Mouse (Mus musculus) intestine, embryonic 15.5 days (tissue): ENCODE data around the gene Spats2. TPM values are rescaled to one million over a fixed set of nuclear protein-coding genes. Genes with fewer than 3 reads are reported as not detected.
A peak's percentile ranks its signal among the peaks of the same experiment; 100 is the strongest.

Experiments used
- ATAC-seq: fragments of 200-750 bp; cut with Nextera tagmentation; 2 replicates; pipeline ENCODE4 v1.8.0; 2017; ENCODE audit warnings: moderate TSS enrichment, moderate library complexity
- H3K27ac ChIP-seq: fragments of 300-500 bp; sonication (generic); 2 replicates; pipeline ENCODE4 v1.5.1; 2015; ENCODE audit warnings: mild to moderate bottlenecking, inconsistent platforms
- H3K27me3 ChIP-seq: fragments of 300-500 bp; sonication (generic); replicated peaks from 2 replicates; pipeline ENCODE4 v1.6.1; 2015; ENCODE audit warnings: inconsistent platforms
- H3K36me3 ChIP-seq: fragments of 300-500 bp; sonication (generic); 2 replicates; pipeline ENCODE4 v1.6.1; 2015; ENCODE audit warnings: inconsistent platforms
- H3K4me1 ChIP-seq: fragments of 300-500 bp; sonication (generic); replicated peaks from 2 replicates; pipeline ENCODE4 v1.6.1; 2015; ENCODE audit warnings: inconsistent platforms
- H3K4me2 ChIP-seq: fragments of 300-500 bp; sonication (generic); replicated peaks from 2 replicates; pipeline ENCODE4 v1.6.1; 2015; ENCODE audit warnings: mild to moderate bottlenecking, inconsistent platforms
- H3K4me3 ChIP-seq: fragments of 300-500 bp; sonication (generic); replicated peaks from 2 replicates; pipeline ENCODE4 v1.5.1; 2015; ENCODE audit warnings: inconsistent platforms
- H3K9ac ChIP-seq: fragments of 300-500 bp; sonication (generic); 2 replicates; pipeline ENCODE4 v1.6.1; 2015; ENCODE audit warnings: inconsistent platforms
- H3K9me3 ChIP-seq: fragments of 300-500 bp; sonication (generic); 2 replicates; pipeline ENCODE4 v1.6.1; 2016; ENCODE audit warnings: inconsistent platforms
- WGBS: fragments of 180-500 bp; shearing (Covaris S2); methylation state at CpG from one replicate; pipeline ENCODE4 v1.1.7; 2015; 5-methylcytosine and 5-hydroxymethylcytosine counted together
- polyA plus RNA-seq: library from polyadenylated mRNA; unstranded; fragments of >200 nt; fragmentation: Nextera tagmentation; extraction: Ambion mirVana; gene quantifications from 2 replicates; pipeline ENCODE4 v1.2.1, GENCODE M21; 2015

The Spats2 gene
- polyA plus RNA-seq, 1 experiment from 2014 or later = 34.7 TPM

GRCm38 (mm10) chr15:99105238-99105637 is 20.5 kb upstream of the Spats2 start:
- no peak overlapping the region for H3K4me3 ChIP-seq
- H3K4me2 ChIP-seq = no peak overlapping the region

DNA sequence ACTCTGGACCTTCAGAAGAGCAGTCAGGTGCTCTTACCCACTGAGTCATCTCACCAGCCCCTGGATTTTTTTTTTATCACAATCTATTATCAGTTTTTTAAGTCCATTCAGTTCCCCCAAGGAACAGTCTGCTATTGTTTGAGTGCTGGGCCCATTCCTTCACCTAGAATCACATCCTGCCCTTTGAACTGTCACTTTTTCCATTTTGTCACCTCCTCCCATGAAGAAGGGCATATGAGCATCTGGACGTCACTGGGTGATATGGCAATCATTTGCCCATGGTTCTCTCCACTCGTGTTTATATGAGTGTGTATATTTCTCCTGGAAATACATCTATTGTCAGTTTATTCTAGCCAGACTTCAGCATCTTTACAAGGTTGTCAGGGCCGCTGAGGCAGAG is 17.9 kb upstream of the Spats2 start:
- H3K27me3 ChIP-seq = no peaks in the 10 kb centered on the region
- H3K4me1 ChIP-seq = no peaks in the 10 kb centered on the region
- H3K9ac ChIP-seq = no peak overlapping the region
- no peak for ATAC-seq
- WGBS = 73% methylated on average over 3 of the region's 3 CpGs
- no peaks in the 10 kb centered on the region for H3K36me3 ChIP-seq
- no peaks in the 10 kb centered on the region for H3K9me3 ChIP-seq
- no peak overlapping the region for H3K4me3 ChIP-seq
- H3K27ac ChIP-seq = no peak overlapping the region
- no peak overlapping the region for H3K4me2 ChIP-seq

More at GRCm38 (mm10) chr15:99105238-99105637, 20.5 kb upstream of the Spats2 start:
- H3K36me3 ChIP-seq = no peaks in the 10 kb centered on the region
- H3K4me1 ChIP-seq = no peaks in the 10 kb centered on the region
- H3K9ac ChIP-seq = no peak overlapping the region
- no peak for ATAC-seq
- 60% methylated on average over 7 of the region's 7 CpGs for WGBS
- H3K9me3 ChIP-seq = no peaks in the 10 kb centered on the region
- H3K27me3 ChIP-seq = no peaks in the 10 kb centered on the region
- no peak overlapping the region for H3K27ac ChIP-seq

- Histone ChIP-seq H3K4me3 (no peak overlapping the region), H3K4me1 (no peaks in the 10 kb centered on the region), H3K9me3 (no peaks in the 10 kb centered on the region), H3K27ac (no peak overlapping the region), H3K9ac (no peak overlapping the region), H3K36me3 (no peaks in the 10 kb centered on the region), H3K27me3 (no peaks in the 10 kb centered on the region), H3K4me2 (no peak overlapping the region)
- 87% methylated on average over 3 of the region's 3 CpGs for WGBS
- ATAC-seq = no peak
Measured at GRCm38 (mm10) chr15:99111139-99111538, 14.6 kb upstream of the Spats2 start.

- Histone ChIP-seq H3K4me3 (no peak overlapping the region), H3K36me3 (no peaks in the 10 kb centered on the region), H3K4me1 (no peaks in the 10 kb centered on the region), H3K27me3 (no peaks in the 10 kb centered on the region), H3K9me3 (no peaks in the 10 kb centered on the region), H3K9ac (no peak overlapping the region), H3K4me2 (no peak overlapping the region), H3K27ac (no peak overlapping the region)
- 41% methylated on average over 4 of the region's 4 CpGs for WGBS
- ATAC-seq = no peak
Measured at GRCm38 (mm10) chr15:99111809-99112208, 13.9 kb upstream of the Spats2 start.

DNA sequence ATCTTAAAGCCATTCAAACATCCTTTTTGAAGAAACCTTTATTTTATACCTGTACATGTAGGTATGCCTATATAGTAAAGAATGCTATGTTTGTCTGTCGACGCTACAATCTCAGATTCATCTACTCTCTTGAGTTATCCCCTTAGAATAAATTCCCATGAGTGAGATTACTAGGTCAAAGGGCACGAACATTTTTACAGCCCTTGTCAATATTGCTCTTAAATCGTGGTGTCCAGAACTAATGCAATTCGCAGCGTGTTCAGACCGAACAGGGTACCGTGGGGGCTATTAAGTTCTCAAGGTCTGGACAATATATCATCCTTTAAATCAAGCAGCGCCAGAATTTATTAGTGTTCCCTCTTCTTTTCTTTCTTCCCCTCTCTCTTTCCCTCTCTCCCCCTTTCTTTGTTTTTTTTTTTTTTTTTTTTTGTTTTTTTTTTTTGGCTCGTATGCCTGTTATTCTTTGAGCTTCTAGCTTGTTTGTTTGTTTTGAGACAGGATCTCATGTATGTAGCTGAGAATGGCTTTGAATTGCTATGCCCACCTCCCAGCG is 12.8 kb upstream of the Spats2 start:
- peak overlapping the region; percentile 33 for H3K4me2 ChIP-seq
- no peaks in the 10 kb centered on the region for H3K27me3 ChIP-seq
- H3K4me3 ChIP-seq = no peak overlapping the region; the same call in 1 of the 2 replicates
- H3K9ac ChIP-seq = no peak overlapping the region
- WGBS = 35% methylated on average over 11 of the region's 11 CpGs
- no peaks in the 10 kb centered on the region for H3K36me3 ChIP-seq
- no peak for ATAC-seq
- H3K9me3 ChIP-seq = no peaks in the 10 kb centered on the region
- no peak overlapping the region for H3K27ac ChIP-seq
- no peaks in the 10 kb centered on the region for H3K4me1 ChIP-seq

- Histone ChIP-seq H3K4me3 (no peak overlapping the region; the same call in 1 of the 2 replicates), H3K27ac (no peak overlapping the region), H3K4me1 (no peaks in the 10 kb centered on the region), H3K4me2 (peak overlapping the region; percentile 33), H3K27me3 (no peaks in the 10 kb centered on the region), H3K36me3 (no peaks in the 10 kb centered on the region), H3K9me3 (no peaks in the 10 kb centered on the region), H3K9ac (no peak overlapping the region)
- WGBS = 11% methylated on average over 9 of the region's 9 CpGs
- ATAC-seq = peak; percentile 57
Measured at GRCm38 (mm10) chr15:99113396-99113975, 12.2 kb upstream of the Spats2 start.

DNA sequence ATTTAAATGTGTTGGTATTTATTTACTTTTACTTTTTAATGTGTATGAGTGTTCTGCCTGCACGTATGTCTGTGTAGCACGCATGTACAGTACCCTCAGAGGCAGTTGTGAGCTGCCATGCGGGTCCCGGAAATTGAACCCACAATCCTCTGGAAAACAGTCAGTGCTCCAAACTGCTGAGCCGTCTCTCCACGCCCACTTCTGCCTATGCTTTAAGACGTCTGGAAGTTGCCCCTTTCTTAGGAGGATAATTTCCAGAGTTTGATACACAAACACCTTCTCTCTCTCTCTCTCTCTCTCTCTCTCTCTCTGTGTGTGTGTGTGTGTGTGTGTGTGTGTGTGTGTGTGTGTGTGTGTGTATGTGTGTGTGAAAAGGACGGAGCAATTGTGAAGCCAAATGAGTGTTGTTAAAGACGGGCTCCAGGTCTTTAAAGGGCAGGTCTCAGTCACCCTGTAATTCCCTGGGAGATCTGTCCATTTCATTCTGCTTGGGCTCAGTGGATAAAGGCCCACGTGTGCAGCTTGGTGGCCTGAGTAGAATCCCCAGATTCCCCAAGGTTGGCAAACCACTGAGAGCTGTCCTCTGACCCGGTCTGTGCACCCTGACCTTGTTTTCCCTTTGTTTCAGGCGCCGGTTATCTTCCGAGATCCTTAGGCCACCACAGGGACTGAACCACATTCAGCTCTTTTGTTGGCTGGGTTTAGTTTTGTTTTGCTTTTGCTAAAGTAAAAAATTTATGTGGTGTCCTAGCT is 11.2 kb upstream of the Spats2 start:
- Histone ChIP-seq H3K36me3 (no peaks in the 10 kb centered on the region), H3K4me1 (no peaks in the 10 kb centered on the region), H3K27ac (peak overlapping the region; percentile 46; the same call in 1 of the 2 replicates), H3K4me3 (no peak overlapping the region), H3K9ac (no peak overlapping the region), H3K9me3 (no peaks in the 10 kb centered on the region), H3K4me2 (no peak overlapping the region), H3K27me3 (no peaks in the 10 kb centered on the region)
- 46% methylated on average over 14 of the region's 14 CpGs for WGBS
- peak; percentile 41; the same call in 1 of the 2 replicates for ATAC-seq

DNA sequence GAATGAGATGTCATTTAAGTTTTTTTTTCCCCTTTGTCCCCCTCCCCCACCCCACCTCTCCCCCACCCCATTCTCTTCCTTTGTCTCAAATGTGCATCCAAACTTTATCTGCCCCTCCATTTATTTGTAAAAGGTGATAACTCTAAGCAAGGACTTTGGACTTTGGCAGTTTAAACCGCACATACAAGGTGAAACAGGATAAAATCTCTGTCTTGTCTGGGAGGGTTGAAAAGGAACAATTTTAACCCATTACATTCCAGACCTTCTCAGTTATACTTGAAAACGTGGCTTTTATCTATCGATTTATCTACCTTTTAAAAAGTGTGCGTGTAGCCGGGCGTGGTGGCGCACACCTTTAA is 10.7 kb upstream of the Spats2 start:
- Histone ChIP-seq H3K4me1 (no peaks in the 10 kb centered on the region), H3K36me3 (no peaks in the 10 kb centered on the region), H3K4me3 (no peak overlapping the region), H3K9ac (no peak overlapping the region), H3K9me3 (no peaks in the 10 kb centered on the region), H3K27ac (peak overlapping the region; percentile 46; the same call in 1 of the 2 replicates), H3K4me2 (no peak overlapping the region), H3K27me3 (no peaks in the 10 kb centered on the region)
- no peak for ATAC-seq
- WGBS = 74% methylated on average over 7 of the region's 7 CpGs

- WGBS = 29% methylated on average over 11 of the region's 11 CpGs
- Histone ChIP-seq H3K4me2 (no peak overlapping the region), H3K36me3 (no peaks in the 10 kb centered on the region), H3K27ac (no peak overlapping the region), H3K9me3 (no peaks in the 10 kb centered on the region), H3K9ac (no peak overlapping the region), H3K4me1 (no peaks in the 10 kb centered on the region), H3K4me3 (no peak overlapping the region), H3K27me3 (no peaks in the 10 kb centered on the region)
- ATAC-seq = peak; percentile 37; the same call in 1 of the 2 replicates
Measured at GRCm38 (mm10) chr15:99116539-99116938, 9.2 kb upstream of the Spats2 start.

DNA sequence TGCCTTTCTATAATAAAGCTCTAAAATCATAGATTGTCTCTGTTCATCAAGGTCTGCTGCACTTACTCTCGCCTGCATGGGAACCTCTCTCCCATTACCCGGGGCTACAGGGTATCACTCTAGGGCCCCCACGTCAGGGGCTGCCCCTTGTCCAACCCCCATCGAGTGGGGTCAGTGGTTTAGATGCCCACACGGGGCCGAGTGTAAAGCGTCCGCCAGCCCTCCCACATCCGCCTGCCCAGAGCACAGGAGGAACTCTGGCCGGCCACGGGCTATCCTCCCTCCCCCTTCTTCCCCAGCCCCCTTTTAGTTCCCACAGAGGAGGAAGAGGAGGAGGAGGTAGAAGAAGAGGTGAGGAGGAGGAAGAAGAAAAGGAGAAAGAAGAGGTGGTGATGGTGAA is 4.9 kb upstream of the Spats2 start:
- no peaks in the 10 kb centered on the region for H3K4me1 ChIP-seq
- no peak overlapping the region for H3K4me2 ChIP-seq
- no peak for ATAC-seq
- H3K27ac ChIP-seq = no peak overlapping the region
- no peak overlapping the region for H3K4me3 ChIP-seq
- no peaks in the 10 kb centered on the region for H3K27me3 ChIP-seq
- no peaks in the 10 kb centered on the region for H3K9me3 ChIP-seq
- WGBS = 11% methylated on average over 11 of the region's 11 CpGs
- H3K9ac ChIP-seq = no peak overlapping the region
- no peaks in the 10 kb centered on the region for H3K36me3 ChIP-seq

DNA sequence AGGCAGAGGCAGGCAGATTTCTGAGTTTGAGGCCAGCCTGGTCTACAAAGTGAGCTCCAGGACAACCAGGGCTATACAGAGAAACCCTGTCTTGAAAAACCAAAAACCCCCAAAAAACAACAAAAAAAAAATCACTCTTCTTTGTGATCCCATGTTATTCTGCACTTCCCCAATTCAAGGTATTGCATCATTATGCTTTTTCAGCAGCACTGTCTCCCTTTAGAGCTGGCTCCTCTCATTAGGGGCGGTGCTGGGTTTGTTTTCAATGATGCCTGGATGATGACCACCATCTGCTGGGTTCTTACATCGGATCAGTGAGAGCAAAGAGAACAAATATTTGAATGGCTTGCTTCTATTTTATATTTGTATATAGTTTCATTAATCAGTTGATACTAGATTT is 3.1 kb upstream of the Spats2 start:
- WGBS = 47% methylated on average over 2 of the region's 2 CpGs
- H3K4me1 ChIP-seq = no peaks in the 10 kb centered on the region
- H3K4me2 ChIP-seq = no peak overlapping the region
- H3K27me3 ChIP-seq = no peaks in the 10 kb centered on the region
- H3K4me3 ChIP-seq = no peak overlapping the region
- no peaks in the 10 kb centered on the region for H3K9me3 ChIP-seq
- H3K9ac ChIP-seq = no peak overlapping the region
- no peaks in the 10 kb centered on the region for H3K36me3 ChIP-seq
- no peak overlapping the region for H3K27ac ChIP-seq
- ATAC-seq = no peak

DNA sequence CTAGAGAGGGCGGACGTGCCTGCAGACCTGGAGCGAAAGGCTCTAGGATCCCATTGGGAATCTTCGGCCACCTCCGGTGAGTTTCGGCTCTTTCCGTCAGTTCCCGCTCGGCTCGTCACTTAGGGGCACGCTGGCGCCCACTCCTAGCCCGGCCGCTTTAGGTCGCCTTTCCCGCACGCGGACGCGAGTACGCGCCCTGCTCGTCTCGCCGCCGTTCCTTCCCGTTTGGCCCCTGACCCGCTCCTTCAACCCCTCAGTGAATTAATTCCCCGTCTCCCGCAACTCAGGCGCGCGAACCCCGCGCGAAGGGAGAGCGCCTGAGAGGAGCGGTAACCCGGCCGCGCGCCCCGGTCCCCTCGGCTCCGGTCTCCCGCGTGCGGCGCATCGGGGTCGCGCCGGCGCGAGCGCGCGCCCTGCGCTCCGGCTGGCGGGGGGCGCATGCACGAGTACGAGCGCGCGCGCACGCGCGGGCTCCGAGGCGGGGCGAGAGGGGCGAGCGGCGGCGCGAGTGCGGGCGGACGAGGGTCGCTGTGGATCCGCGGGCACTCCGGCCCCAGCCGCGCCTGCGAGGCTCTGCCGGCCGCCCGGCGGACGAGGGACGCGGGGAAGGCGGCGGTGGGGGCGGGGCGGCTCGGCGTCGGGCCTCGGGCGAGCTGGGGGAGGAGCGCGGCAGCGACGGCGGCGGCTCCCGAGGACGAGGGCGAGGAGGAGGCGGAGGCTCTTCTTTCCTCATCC is 532 bp downstream of the Spats2 start:
- peaks cover 18% of the 10 kb centered on the region for H3K4me1 ChIP-seq
- H3K9ac ChIP-seq = peak overlapping the region; percentile 89
- H3K4me2 ChIP-seq = peak overlapping the region; percentile 80
- WGBS = under 1% methylated on average over 104 of the region's 115 CpGs
- H3K27me3 ChIP-seq = no peaks in the 10 kb centered on the region
- peak; percentile 91 for ATAC-seq
- H3K4me3 ChIP-seq = peak overlapping the region; percentile 71
- H3K9me3 ChIP-seq = no peaks in the 10 kb centered on the region
- H3K27ac ChIP-seq = peak overlapping the region; percentile 95
- no peaks in the 10 kb centered on the region for H3K36me3 ChIP-seq
